Comparison of ENCODE assay signal across 9 mouse cellular contexts in the genomic region with DNA sequence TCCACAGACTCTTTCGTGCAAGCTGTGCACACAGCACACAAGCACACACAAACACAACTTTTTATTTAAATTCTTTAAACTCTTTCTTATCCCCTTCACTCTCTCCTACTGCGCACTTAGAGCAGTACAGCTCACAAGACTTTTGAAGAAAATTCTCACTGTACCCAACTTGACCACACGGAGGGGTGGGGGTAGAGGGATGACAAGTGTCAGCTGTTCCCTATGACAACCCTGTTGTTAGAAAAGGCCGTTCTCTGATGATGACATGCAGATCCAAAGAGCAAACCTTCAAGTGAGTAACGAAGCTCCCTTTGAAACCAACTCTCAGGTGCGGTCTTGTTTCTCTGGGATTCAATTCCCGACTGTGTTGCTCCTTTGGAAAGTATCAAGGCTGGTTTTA. TPM values are rescaled to one million over a fixed set of nuclear protein-coding genes. Genes with fewer than 3 reads are reported as not detected.
A peak's percentile ranks its signal among the peaks of the same experiment; 100 is the strongest.
DNase-seq lines count a peak whose midpoint lies in the region; ATAC-seq lines count a peak whose summit lies in the region.
"Had no signal": no experiment of that assay in that cellular context is flagged by ENCODE, and none has a peak within 500 bp of the region (broad histone marks: within the 10 kb centered on the region; RNA-seq: fewer than 3 reads in every experiment).

No protein-coding gene starts in this region.

- no peaks in the 10 kb centered on the region for H3K9me3 ChIP-seq in heart, embryonic 13.5 days
- H3K9me3 ChIP-seq in forebrain, embryonic 13.5 days (replicated peaks) = no peaks in the 10 kb centered on the region
- no peaks in the 10 kb centered on the region for H3K9me3 ChIP-seq in liver, embryonic 13.5 days (replicated peaks)
- H3K9me3 ChIP-seq in stomach, embryonic 15.5 days = no peaks in the 10 kb centered on the region

- H3K4me3 ChIP-seq in heart, embryonic 13.5 days = peak overlapping the region; percentile 83
- H3K4me3 ChIP-seq in forebrain, embryonic 13.5 days = peak overlapping the region; percentile 81
- peak overlapping the region; percentile 74 for H3K4me3 ChIP-seq in liver, embryonic 13.5 days (replicated peaks)
- peak overlapping the region; percentile 88 for H3K4me3 ChIP-seq in stomach, embryonic 15.5 days (replicated peaks)

- H3K9ac ChIP-seq in heart, embryonic 13.5 days = peak overlapping the region; percentile 87
- H3K9ac ChIP-seq in forebrain, embryonic 13.5 days = peak overlapping the region; percentile 77
- H3K9ac ChIP-seq in liver, embryonic 13.5 days = peak overlapping the region; percentile 76
- peak overlapping the region; percentile 66; the same call in 1 of the 2 replicates for H3K9ac ChIP-seq in stomach, embryonic 15.5 days

- no peak for DNase-seq in heart, postnatal 4 days
- DNase-seq in liver, embryonic 13.5 days = no peak
- no peak for DNase-seq in retina, postnatal 1 day
- DNase-seq in adrenal gland, adult (ENCODE audit: inconsistent age in 2 of 2, low spot score in 1 of 2) = no peak

- H3K36me3 ChIP-seq in heart, embryonic 13.5 days = peaks cover 17% of the 10 kb centered on the region
- H3K36me3 ChIP-seq in forebrain, embryonic 13.5 days (ENCODE audit: poor library complexity, severe bottlenecking) = no peaks in the 10 kb centered on the region
- H3K36me3 ChIP-seq in liver, embryonic 13.5 days = peaks cover 10% of the 10 kb centered on the region
- H3K36me3 ChIP-seq in stomach, embryonic 15.5 days = no peaks in the 10 kb centered on the region

- H3K4me2 ChIP-seq in heart, embryonic 13.5 days = peak overlapping the region; percentile 82
- H3K4me2 ChIP-seq in forebrain, embryonic 13.5 days = peak overlapping the region; percentile 59
- H3K4me2 ChIP-seq in liver, embryonic 13.5 days = peak overlapping the region; percentile 85
- peak overlapping the region; percentile 69 for H3K4me2 ChIP-seq in stomach, embryonic 15.5 days

- WGBS in heart, embryonic 13.5 days = 41% methylated on average over 7 of the region's 7 CpGs
- 47% methylated on average over 7 of the region's 7 CpGs for WGBS in forebrain, embryonic 13.5 days
- 30% methylated on average over 7 of the region's 7 CpGs for WGBS in liver, embryonic 13.5 days (ENCODE audit: insufficient replicate concordance)
- 29% methylated on average over 7 of the region's 7 CpGs for WGBS in stomach, embryonic 15.5 days

- no peak for ATAC-seq in heart, embryonic 13.5 days (ENCODE audit: extremely low read depth, insufficient number of reproducible peaks, low FRiP score, low TSS enrichment)
- ATAC-seq in CD4-positive, CD25-positive, alpha-beta regulatory T cell, adult 4 months = peak; percentile 20
- ATAC-seq in forebrain, embryonic 13.5 days = peak; percentile 14
- ATAC-seq in liver, embryonic 13.5 days (ENCODE audit: low read depth) = no peak
- no peak for ATAC-seq in stomach, embryonic 15.5 days (ENCODE audit: insufficient read depth, low FRiP score, low read depth)

- no peak overlapping the region for H3K27ac ChIP-seq in heart, embryonic 13.5 days (replicated peaks)
- no peak overlapping the region for H3K27ac ChIP-seq in forebrain, embryonic 13.5 days
- H3K27ac ChIP-seq in liver, embryonic 13.5 days = 0 out of 2 replicates have a peak overlapping the region, but pooled peaks have one; percentile 24
- no peak overlapping the region for H3K27ac ChIP-seq in stomach, embryonic 15.5 days

- H3K4me1 ChIP-seq in heart, embryonic 13.5 days = peaks cover 17% of the 10 kb centered on the region
- H3K4me1 ChIP-seq in forebrain, embryonic 13.5 days = peaks cover 15% of the 10 kb centered on the region
- H3K4me1 ChIP-seq in liver, embryonic 13.5 days (replicated peaks) = peaks cover 17% of the 10 kb centered on the region
- peaks cover 10% of the 10 kb centered on the region for H3K4me1 ChIP-seq in stomach, embryonic 15.5 days

- no peaks in the 10 kb centered on the region for H3K27me3 ChIP-seq in heart, embryonic 13.5 days (replicated peaks)
- no peaks in the 10 kb centered on the region for H3K27me3 ChIP-seq in forebrain, embryonic 13.5 days
- no peaks in the 10 kb centered on the region for H3K27me3 ChIP-seq in liver, embryonic 13.5 days
- H3K27me3 ChIP-seq in stomach, embryonic 15.5 days (replicated peaks) = no peaks in the 10 kb centered on the region

RNA-seq across cellular contexts. Expression of a gene that starts 0.7 kb away (rescaled TPM):
- 76.0 and 79.3 TPM in 2 replicates for polyA plus RNA-seq in heart, embryonic 13.5 days (2015; fragmentation: Nextera tagmentation; extraction: Ambion mirVana)
- 10 to 100 TPM; 27.7 to 36.5 TPM for total RNA-seq in heart, postnatal 4 days (2021)
- polyA plus RNA-seq in CD4-positive, CD25-positive, alpha-beta regulatory T cell, adult 4 months (2017; shearing (Covaris generic)) = 100 to 1,000 TPM; 104 to 120 TPM
- polyA plus RNA-seq in forebrain, embryonic 13.5 days (2015; fragmentation: Nextera tagmentation; extraction: Ambion mirVana) = 97.0 and 102 TPM in 2 replicates
- 41.6 and 43.4 TPM in 2 replicates for polyA plus RNA-seq in liver, embryonic 13.5 days (2015; fragmentation: Nextera tagmentation; extraction: Ambion mirVana)
- polyA plus RNA-seq in stomach, embryonic 15.5 days (2015; fragmentation: Nextera tagmentation; extraction: Ambion mirVana) = 83.4 and 92.6 TPM in 2 replicates

RNA-seq across cellular contexts. Expression of a gene that starts 26.8 kb away (rescaled TPM):
- polyA plus RNA-seq in heart, embryonic 13.5 days (2015; fragmentation: Nextera tagmentation; extraction: Ambion mirVana) = 5.5 and 7.1 TPM in 2 replicates
- total RNA-seq in heart, postnatal 4 days (2021) = 1 to 10 TPM; 1.3 to 2.0 TPM
- polyA plus RNA-seq in CD4-positive, CD25-positive, alpha-beta regulatory T cell, adult 4 months (2017; shearing (Covaris generic)) = 1 to 10 TPM; 6.1 to 7.4 TPM
- 16.4 and 17.3 TPM in 2 replicates for polyA plus RNA-seq in forebrain, embryonic 13.5 days (2015; fragmentation: Nextera tagmentation; extraction: Ambion mirVana)
- 5.7 and 5.9 TPM in 2 replicates for polyA plus RNA-seq in liver, embryonic 13.5 days (2015; fragmentation: Nextera tagmentation; extraction: Ambion mirVana)
- 10.1 and 13.7 TPM in 2 replicates for polyA plus RNA-seq in stomach, embryonic 15.5 days (2015; fragmentation: Nextera tagmentation; extraction: Ambion mirVana)

RNA-seq across cellular contexts. Expression of a gene that starts 27.1 kb away (rescaled TPM):
- 0.20 TPM in 1 of 2 replicates, not detected in the other for polyA plus RNA-seq in heart, embryonic 13.5 days (2015; fragmentation: Nextera tagmentation; extraction: Ambion mirVana)
- under 1 TPM; 0.12 to 0.20 TPM for total RNA-seq in heart, postnatal 4 days (2021)
- polyA plus RNA-seq in CD4-positive, CD25-positive, alpha-beta regulatory T cell, adult 4 months (2017; shearing (Covaris generic)) = 1 to 10 TPM in 1 of 2 experiments, under 1 TPM in 1; 0.15 to 2.1 TPM
- polyA plus RNA-seq in forebrain, embryonic 13.5 days (2015; fragmentation: Nextera tagmentation; extraction: Ambion mirVana) = 0.20 and 0.37 TPM in 2 replicates
- polyA plus RNA-seq in liver, embryonic 13.5 days (2015; fragmentation: Nextera tagmentation; extraction: Ambion mirVana) = 0.24 and 0.37 TPM in 2 replicates
- 1.1 and 1.3 TPM in 2 replicates for polyA plus RNA-seq in stomach, embryonic 15.5 days (2015; fragmentation: Nextera tagmentation; extraction: Ambion mirVana)

RNA-seq across cellular contexts. Expression of a gene that starts 33.3 kb away (rescaled TPM):
- polyA plus RNA-seq in heart, embryonic 13.5 days (2015; fragmentation: Nextera tagmentation; extraction: Ambion mirVana) = not detected in 2 replicates
- total RNA-seq in heart, postnatal 4 days (2021) = not detected
- polyA plus RNA-seq in CD4-positive, CD25-positive, alpha-beta regulatory T cell, adult 4 months (2017; shearing (Covaris generic)) = not detected
- 0.18 TPM in 1 of 2 replicates, not detected in the other for polyA plus RNA-seq in forebrain, embryonic 13.5 days (2015; fragmentation: Nextera tagmentation; extraction: Ambion mirVana)
- polyA plus RNA-seq in liver, embryonic 13.5 days (2015; fragmentation: Nextera tagmentation; extraction: Ambion mirVana) = not detected in 2 replicates
- not detected in 2 replicates for polyA plus RNA-seq in stomach, embryonic 15.5 days (2015; fragmentation: Nextera tagmentation; extraction: Ambion mirVana)
- total RNA-seq: neutrophil, adult 5-6 weeks had no signal

RNA-seq across cellular contexts. Expression of a gene that starts 33.5 kb away (rescaled TPM):
- 0.14 and 0.19 TPM in 2 replicates for polyA plus RNA-seq in heart, embryonic 13.5 days (2015; fragmentation: Nextera tagmentation; extraction: Ambion mirVana)
- 1 to 10 TPM in 1 of 2 experiments, under 1 TPM in 1; 0.88 to 1.3 TPM for total RNA-seq in heart, postnatal 4 days (2021)
- polyA plus RNA-seq in CD4-positive, CD25-positive, alpha-beta regulatory T cell, adult 4 months (2017; shearing (Covaris generic)) = under 1 TPM in 1 of 2 experiments, not detected in 1; 0.48 TPM
- polyA plus RNA-seq in forebrain, embryonic 13.5 days (2015; fragmentation: Nextera tagmentation; extraction: Ambion mirVana) = 0.24 TPM in 1 of 2 replicates, not detected in the other
- 0.07 and 0.36 TPM in 2 replicates for polyA plus RNA-seq in liver, embryonic 13.5 days (2015; fragmentation: Nextera tagmentation; extraction: Ambion mirVana)
- 7.8 and 9.7 TPM in 2 replicates for polyA plus RNA-seq in stomach, embryonic 15.5 days (2015; fragmentation: Nextera tagmentation; extraction: Ambion mirVana)

Comparison
In these comparisons a context has a peak if more than half of its experiments do, and no peak if none do; other contexts are left out.
1. ATAC-seq: peak in CD4-positive, CD25-positive, alpha-beta regulatory T cell, adult 4 months (single experiment) and forebrain, embryonic 13.5 days (single experiment); none in heart, embryonic 13.5 days (single experiment), liver, embryonic 13.5 days (single experiment) and stomach, embryonic 15.5 days (single experiment).
2. Peak in every context shown above with its lines, with median percentiles within 50 percentile points of each other: H3K4me2 ChIP-seq, H3K4me3 ChIP-seq and H3K9ac ChIP-seq.